Mouse (Mus musculus) olfactory bulb, adult 2 months (tissue): ENCODE data around the gene Stn1. TPM values are rescaled to one million over a fixed set of nuclear protein-coding genes. Genes with fewer than 3 reads are reported as not detected.

Experiments used
- H3K27ac ChIP-seq: fragments of 200-500 bp; 2 replicates; pipeline ENCODE4 v1.5.1; 2012; ENCODE audit warnings: low read depth, low read length; ENCODE audit not compliant: insufficient read depth
- H3K4me1 ChIP-seq: fragments of 200-500 bp; 2 replicates; pipeline ENCODE4 v1.6.1; 2012; ENCODE audit warnings: low read length; ENCODE audit not compliant: control insufficient read depth, insufficient read depth
- H3K4me3 ChIP-seq: fragments of 200-500 bp; 2 replicates; pipeline ENCODE4 v1.5.1; 2012; ENCODE audit warnings: mild to moderate bottlenecking, low read depth, low read length, moderate library complexity; ENCODE audit not compliant: insufficient read depth
- CTCF ChIP-seq: fragments of 200-500 bp; IDR thresholded peaks from 2 replicates; pipeline ENCODE4 v1.5.1; 2012; ENCODE audit warnings: low read depth, mild to moderate bottlenecking, low read length, moderate library complexity; ENCODE audit not compliant: insufficient read depth
- POLR2A ChIP-seq: fragments of 200-500 bp; IDR thresholded peaks from 2 replicates; pipeline ENCODE4 v1.6.1; 2012; ENCODE audit warnings: mild to moderate bottlenecking, low read depth, low read length, moderate library complexity; ENCODE audit not compliant: insufficient read depth
- WGBS: fragments of 180-500 bp; shearing (Covaris S2); methylation state at CpG from one replicate; pipeline ENCODE4 v1.1.7; 2018; 5-methylcytosine and 5-hydroxymethylcytosine counted together
- polyA plus RNA-seq: library from polyadenylated mRNA; stranded (reverse); fragments of >200 nt; gene quantifications from 2 replicates; pipeline ENCODE4 v1.2.4, GENCODE M21; 2012; ENCODE audit warnings: low replicate concordance; ENCODE audit not compliant: missing spikeins, insufficient read depth, insufficient read length

Gene Stn1
- polyA plus RNA-seq, 1 experiment = not detected

DNA sequence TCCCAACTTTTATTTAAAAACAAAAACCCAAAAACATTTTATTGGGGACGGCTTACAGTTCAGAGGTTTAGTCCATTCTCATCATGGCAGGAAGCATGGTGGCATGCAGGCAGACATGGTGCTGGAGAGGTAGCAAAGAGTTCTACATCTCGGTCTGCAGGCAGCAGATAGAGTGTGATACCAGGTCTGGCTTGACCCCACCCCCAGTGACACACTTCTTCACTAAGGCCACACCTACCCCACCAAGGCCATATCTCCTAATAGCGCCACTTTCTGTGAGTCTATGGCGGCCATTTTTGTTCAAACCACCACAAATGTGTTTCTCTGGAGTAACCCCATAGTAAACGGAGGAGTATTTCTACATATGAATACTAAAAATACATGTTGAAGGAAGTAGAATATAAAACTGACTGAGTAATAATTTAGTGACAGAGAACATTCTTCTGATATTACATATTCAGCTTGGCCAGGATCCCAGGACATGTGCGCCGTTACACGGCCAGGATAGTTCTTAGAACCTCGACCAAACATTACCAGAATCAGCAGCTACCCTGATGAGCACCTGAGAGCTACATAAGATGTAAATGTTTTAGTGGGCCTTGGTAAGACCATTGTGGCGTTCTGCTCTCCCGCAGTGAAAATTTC, 11.2 kb upstream of the Stn1 start:
- H3K27ac ChIP-seq = no peak overlapping the region
- peaks cover 5% of the 10 kb centered on the region; the same call in 1 of the 2 replicates for H3K4me1 ChIP-seq
- WGBS = 96% methylated on average over 11 of the region's 11 CpGs
- TF ChIP-seq CTCF (no peak), POLR2A (no peak)
- no peak overlapping the region for H3K4me3 ChIP-seq

DNA sequence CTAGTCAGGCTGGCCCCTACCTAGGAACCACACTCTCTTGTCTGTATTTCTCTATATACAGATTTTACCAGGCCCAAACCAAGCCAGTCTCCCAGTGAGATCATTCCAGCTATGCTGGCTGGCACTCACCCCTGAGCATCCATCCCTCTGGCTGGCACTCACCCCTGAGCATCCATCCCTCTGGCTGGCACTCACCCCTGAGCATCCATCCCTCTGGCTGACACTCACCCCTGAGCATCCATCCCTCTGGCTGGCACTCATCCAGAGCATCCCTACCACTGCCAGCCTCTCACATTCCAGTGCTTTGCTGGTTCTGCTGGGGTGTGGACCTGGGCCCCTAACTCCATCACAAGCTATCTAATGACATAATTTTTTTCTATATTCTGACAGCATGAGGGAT, 8.2 kb upstream of the Stn1 start:
- no peak overlapping the region for H3K4me3 ChIP-seq
- TF ChIP-seq CTCF = no peak
- TF ChIP-seq POLR2A = no peak
- peaks cover 5% of the 10 kb centered on the region; the same call in 1 of the 2 replicates for H3K4me1 ChIP-seq
- H3K27ac ChIP-seq = no peak overlapping the region

DNA sequence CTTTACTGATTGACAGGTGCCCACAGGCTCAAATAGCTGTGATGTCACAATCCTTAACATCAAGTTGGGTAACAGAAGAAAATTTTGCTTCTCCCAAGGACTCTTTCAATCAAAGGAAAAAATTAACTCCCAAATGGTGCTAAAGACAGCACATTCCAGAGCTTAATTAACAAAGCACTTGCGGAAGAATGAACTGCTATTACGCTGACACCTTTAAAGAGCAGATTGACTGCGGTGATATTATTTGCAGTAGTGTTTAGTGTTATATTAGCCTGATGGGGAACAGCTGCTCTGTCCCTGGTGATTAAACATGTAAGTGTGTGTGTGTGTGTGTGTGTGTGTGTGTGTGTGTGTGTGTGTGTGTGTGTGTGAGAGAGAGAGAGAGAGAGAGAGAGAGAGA, 7.7 kb upstream of the Stn1 start:
- Histone ChIP-seq H3K27ac (no peak overlapping the region), H3K4me1 (peaks cover 5% of the 10 kb centered on the region; the same call in 1 of the 2 replicates), H3K4me3 (no peak overlapping the region)
- WGBS = 61% methylated on average over 3 of the region's 3 CpGs
- no peak for TF ChIP-seq POLR2A
- no peak for TF ChIP-seq CTCF

DNA sequence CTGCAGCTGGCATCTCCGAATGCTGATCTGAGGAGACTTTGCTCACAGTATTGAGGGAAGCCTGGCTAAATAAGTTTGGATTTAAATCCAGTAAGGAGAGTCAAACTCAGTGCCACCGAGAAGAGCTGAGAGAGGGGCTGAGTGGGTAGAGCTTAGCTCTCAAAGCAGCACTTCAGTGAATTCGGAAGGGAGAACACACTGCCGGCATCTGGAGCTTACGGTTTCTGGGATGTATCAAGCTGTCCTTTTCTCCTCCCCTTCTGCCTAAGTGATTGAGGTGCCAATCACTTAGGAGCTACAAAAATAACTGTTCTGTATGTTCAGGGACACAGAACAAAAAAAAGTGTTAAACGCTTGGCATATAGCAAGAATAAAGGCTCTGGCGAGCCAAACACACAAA, 5.1 kb upstream of the Stn1 start:
- no peak overlapping the region for H3K4me3 ChIP-seq
- WGBS = 66% methylated on average over 7 of the region's 7 CpGs
- no peak for TF ChIP-seq CTCF
- no peak for TF ChIP-seq POLR2A
- no peak overlapping the region for H3K27ac ChIP-seq
- H3K4me1 ChIP-seq = peaks cover 5% of the 10 kb centered on the region; the same call in 1 of the 2 replicates

DNA sequence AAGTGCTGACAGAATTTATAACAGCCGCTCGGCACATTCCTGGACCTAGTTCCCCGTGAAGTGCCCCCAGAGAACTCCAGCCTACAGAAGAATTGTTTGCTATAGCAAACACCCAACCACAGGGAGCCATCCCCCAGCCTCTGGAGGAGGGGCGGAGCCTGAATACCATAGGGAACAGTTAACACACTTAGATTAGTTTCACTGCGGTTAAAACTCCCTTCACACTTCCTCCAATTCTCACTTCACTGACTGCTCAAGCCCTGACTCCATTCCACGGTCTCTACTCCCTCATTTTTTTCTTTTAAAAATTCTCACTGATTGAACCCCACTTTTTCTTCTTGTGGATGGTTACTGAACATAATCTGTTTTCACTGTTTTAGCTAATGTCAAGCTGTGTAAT, 1.5 kb upstream of the Stn1 start:
- Histone ChIP-seq H3K4me1 (peaks cover 3% of the 10 kb centered on the region; the same call in 1 of the 2 replicates), H3K27ac (no peak overlapping the region), H3K4me3 (no peak overlapping the region)
- TF ChIP-seq CTCF (no peak), POLR2A (no peak)
- WGBS = 61% methylated on average over 6 of the region's 6 CpGs

DNA sequence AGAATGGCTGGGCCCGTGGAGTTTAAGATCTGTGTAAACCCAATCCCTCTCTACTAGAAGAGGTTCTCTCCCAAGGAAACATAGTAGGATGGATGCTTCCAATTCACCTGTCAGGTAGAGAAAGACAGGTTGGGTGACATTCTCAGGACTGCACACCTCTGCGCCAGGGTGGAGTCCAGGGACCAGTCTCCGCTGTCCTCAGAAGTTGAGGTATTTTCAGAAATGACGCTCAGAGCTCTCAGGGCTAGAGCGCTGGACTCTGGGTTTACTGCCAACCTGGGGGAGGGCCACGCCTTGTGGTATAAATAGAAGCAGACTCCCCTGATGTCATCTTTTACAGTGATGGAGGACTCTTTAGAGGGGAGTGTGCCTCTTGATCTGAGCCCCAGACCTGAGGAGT, 572 bp upstream of the Stn1 start:
- Histone ChIP-seq H3K4me1 (peaks cover 3% of the 10 kb centered on the region; the same call in 1 of the 2 replicates), H3K4me3 (no peak overlapping the region), H3K27ac (no peak overlapping the region)
- no peak for TF ChIP-seq POLR2A
- no peak for TF ChIP-seq CTCF
- 84% methylated on average over 6 of the region's 6 CpGs for WGBS

DNA sequence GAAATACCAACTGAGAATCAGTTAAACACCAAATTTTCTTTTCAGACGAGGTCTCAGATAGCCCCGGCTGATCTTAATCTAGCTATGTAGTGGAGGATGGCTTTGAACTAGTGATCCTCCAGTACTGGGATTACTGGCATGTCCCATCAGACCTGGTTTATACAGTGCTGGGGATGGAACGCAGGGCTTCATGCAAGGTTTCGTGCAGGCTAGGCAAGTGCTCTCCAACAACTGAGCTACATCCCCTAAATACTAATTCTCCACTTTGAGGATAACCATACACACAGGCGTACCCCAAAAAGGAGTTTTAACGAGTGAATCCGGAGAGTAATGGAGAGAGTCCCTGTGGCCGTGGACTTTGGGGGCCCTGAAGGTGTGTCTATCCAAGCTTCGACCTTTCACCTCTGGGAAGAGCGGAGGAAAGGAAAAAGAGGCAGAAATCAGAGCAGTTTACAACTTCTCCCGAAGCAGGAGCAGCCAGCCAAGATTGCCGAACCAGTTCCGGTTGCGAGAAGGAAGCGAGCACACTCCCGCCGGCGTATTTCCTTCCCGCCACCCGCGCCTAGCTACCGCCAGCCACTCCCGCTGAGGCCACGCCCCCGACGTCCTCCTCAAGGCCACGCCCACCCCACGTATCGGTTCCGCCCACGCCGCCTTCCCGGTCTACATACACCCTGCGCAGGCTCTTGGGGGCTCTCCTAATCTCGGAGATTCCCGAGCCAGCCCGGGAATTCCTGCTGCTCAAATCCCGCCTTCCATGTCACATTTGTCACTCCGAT, 597 bp downstream of the Stn1 start:
- peak overlapping the region; percentile 49; the same call in 1 of the 2 replicates for H3K27ac ChIP-seq
- 4% methylated on average over 39 of the region's 39 CpGs for WGBS
- TF ChIP-seq POLR2A (peak; percentile 66), CTCF (no peak)
- peak overlapping the region; percentile 59 for H3K4me3 ChIP-seq
- H3K4me1 ChIP-seq = peaks cover 3% of the 10 kb centered on the region; the same call in 1 of the 2 replicates

DNA sequence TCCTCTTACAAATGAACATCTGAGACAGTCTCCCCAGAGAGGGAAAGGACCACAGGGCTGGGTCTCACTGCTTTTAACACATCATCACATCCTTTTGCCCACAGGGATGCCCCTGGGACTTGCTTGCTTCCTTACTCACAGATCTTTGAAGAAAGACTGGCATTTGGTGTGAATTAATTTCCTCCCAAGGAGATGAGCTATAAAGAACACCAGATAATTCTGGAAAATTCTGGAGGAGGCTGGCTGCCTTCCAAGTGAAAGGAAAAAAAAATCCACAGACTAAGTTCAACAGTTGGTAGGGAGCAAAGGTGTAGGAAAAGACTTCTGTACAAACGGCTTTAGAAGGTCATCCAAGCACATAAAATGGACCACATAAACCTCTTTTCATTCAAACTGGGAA, 3.2 kb downstream of the Stn1 start:
- H3K27ac ChIP-seq = no peak overlapping the region

DNA sequence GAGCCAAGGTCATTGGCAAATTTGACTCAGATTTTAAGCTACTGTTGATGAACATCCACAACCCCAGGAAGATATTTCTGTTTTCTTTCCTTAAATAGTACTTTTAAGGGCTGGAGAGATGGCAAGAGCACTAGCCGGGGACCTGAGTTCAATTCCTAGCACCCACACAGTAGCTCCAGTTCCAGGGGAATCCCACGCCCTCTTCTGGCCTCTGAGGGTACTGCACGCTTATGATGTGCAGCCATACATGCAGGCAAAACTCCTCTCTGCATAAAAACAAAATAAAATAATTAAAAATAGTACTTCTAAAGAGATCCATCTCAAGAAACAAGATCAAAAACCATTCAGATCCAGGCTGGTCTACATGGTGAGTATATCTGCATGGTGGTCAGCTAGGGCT, 4.9 kb downstream of the Stn1 start:
- 90% methylated on average over 3 of the region's 3 CpGs for WGBS
- no peak overlapping the region for H3K4me3 ChIP-seq

More for the DNA sequence above, 3.2 kb downstream of the Stn1 start:
- WGBS = 55% methylated on average over 1 of the region's 1 CpGs
- TF ChIP-seq POLR2A (no peak), CTCF (no peak)
- no peak overlapping the region for H3K4me3 ChIP-seq
- H3K4me1 ChIP-seq = peaks cover 3% of the 10 kb centered on the region; the same call in 1 of the 2 replicates

More for the DNA sequence above, 4.9 kb downstream of the Stn1 start:
- Histone ChIP-seq H3K4me1 (peaks cover 3% of the 10 kb centered on the region; the same call in 1 of the 2 replicates), H3K27ac (no peak overlapping the region)
- 0 out of 2 replicates have a peak, but pooled peaks have one; percentile 10 for TF ChIP-seq CTCF
- no peak for TF ChIP-seq POLR2A
